Mouse (Mus musculus) liver, embryonic 12.5 days (tissue): Measurements from ENCODE around the gene P4hb. TPM values are rescaled to one million over a fixed set of nuclear protein-coding genes. Genes with fewer than 3 reads are reported as not detected.
A peak's percentile ranks its signal among the peaks of the same experiment; 100 is the strongest.

ENCODE experiments used
- ATAC-seq: fragments of 200-750 bp; cut with Nextera tagmentation; 2 replicates; pipeline ENCODE4 v1.8.0; 2017; ENCODE audit warnings: moderate number of reproducible peaks, mild to moderate bottlenecking, moderate library complexity
- H3K27ac ChIP-seq: fragments of 300-500 bp; sonication (generic); 2 replicates; pipeline ENCODE4 v1.5.1; 2016; ENCODE audit warnings: mild to moderate bottlenecking
- H3K27me3 ChIP-seq: fragments of 300-500 bp; sonication (generic); replicated peaks from 2 replicates; pipeline ENCODE4 v1.6.1; 2016; ENCODE audit warnings: mild to moderate bottlenecking, moderate library complexity
- H3K36me3 ChIP-seq: fragments of 300-500 bp; sonication (generic); 2 replicates; pipeline ENCODE4 v1.6.1; 2016; ENCODE audit warnings: mild to moderate bottlenecking, moderate library complexity
- H3K4me1 ChIP-seq: fragments of 300-500 bp; sonication (generic); 2 replicates; pipeline ENCODE4 v1.6.1; 2016
- H3K4me2 ChIP-seq: fragments of 300-500 bp; sonication (generic); 2 replicates; pipeline ENCODE4 v1.6.1; 2016; ENCODE audit warnings: mild to moderate bottlenecking, moderate library complexity
- H3K4me3 ChIP-seq: fragments of 300-500 bp; sonication (generic); 2 replicates; pipeline ENCODE4 v1.5.1; 2016; ENCODE audit warnings: mild to moderate bottlenecking, moderate library complexity
- H3K9ac ChIP-seq: fragments of 300-500 bp; sonication (generic); 2 replicates; pipeline ENCODE4 v1.6.1; 2016; ENCODE audit warnings: mild to moderate bottlenecking, moderate library complexity
- H3K9me3 ChIP-seq: fragments of 300-500 bp; sonication (generic); replicated peaks from 2 replicates; pipeline ENCODE4 v1.6.1; 2016; ENCODE audit warnings: mild to moderate bottlenecking, moderate library complexity
- WGBS: fragments of 180-500 bp; shearing (Covaris S2); methylation state at CpG from one replicate; pipeline ENCODE4 v1.1.7; 2016; ENCODE audit not compliant: insufficient replicate concordance; 5-methylcytosine and 5-hydroxymethylcytosine counted together
- polyA plus RNA-seq: library from polyadenylated mRNA; unstranded; fragments of >200 nt; fragmentation: Nextera tagmentation; extraction: Ambion mirVana; gene quantifications from 2 replicates; pipeline ENCODE4 v1.2.1, GENCODE M21; 2016

Gene P4hb
- polyA plus RNA-seq, 1 experiment from 2014 or later, result 468 TPM

- Histone ChIP-seq H3K27me3 (no peaks in the 10 kb centered on the region), H3K9me3 (no peaks in the 10 kb centered on the region), H3K27ac (peak overlapping the region; percentile 94), H3K9ac (peak overlapping the region; percentile 94), H3K4me2 (peak overlapping the region; percentile 91), H3K36me3 (peaks cover 19% of the 10 kb centered on the region), H3K4me3 (peak overlapping the region; percentile 79), H3K4me1 (peaks cover 38% of the 10 kb centered on the region)
- ATAC-seq, result no peak
- WGBS, result 69% methylated on average over 3 of the region's 3 CpGs
Measured at GRCm38 (mm10) chr11:120548214-120548613, 24.8 kb downstream of the P4hb start.

GRCm38 (mm10) chr11:120547469-120547868, 25.6 kb downstream of the P4hb start:
- ATAC-seq, result no peak
- H3K4me1 ChIP-seq, result peaks cover 38% of the 10 kb centered on the region
- H3K9me3 ChIP-seq, result no peaks in the 10 kb centered on the region
- H3K36me3 ChIP-seq, result peaks cover 26% of the 10 kb centered on the region
- no peaks in the 10 kb centered on the region for H3K27me3 ChIP-seq
- no peak overlapping the region for H3K9ac ChIP-seq
- H3K27ac ChIP-seq, result peak overlapping the region; percentile 94
- H3K4me2 ChIP-seq, result no peak overlapping the region
- H3K4me3 ChIP-seq, result no peak overlapping the region
- WGBS, result 48% methylated on average over 2 of the region's 2 CpGs

- Histone ChIP-seq H3K4me1 (peaks cover 41% of the 10 kb centered on the region), H3K27me3 (no peaks in the 10 kb centered on the region), H3K36me3 (peaks cover 29% of the 10 kb centered on the region), H3K4me2 (no peak overlapping the region), H3K27ac (no peak overlapping the region), H3K9me3 (no peaks in the 10 kb centered on the region), H3K4me3 (no peak overlapping the region), H3K9ac (no peak overlapping the region)
- no peak for ATAC-seq
- 79% methylated on average over 3 of the region's 3 CpGs for WGBS
Measured at GRCm38 (mm10) chr11:120545964-120546363, 27.1 kb downstream of the P4hb start.

- ATAC-seq, result no peak
Measured at GRCm38 (mm10) chr11:120542376-120542775, 30.7 kb downstream of the P4hb start.

GRCm38 (mm10) chr11:120541907-120542306, 31.1 kb downstream of the P4hb start:
- no peak overlapping the region for H3K4me3 ChIP-seq
- H3K27ac ChIP-seq, result no peak overlapping the region; the same call in 1 of the 2 replicates
- peaks cover 29% of the 10 kb centered on the region for H3K4me1 ChIP-seq
- no peak for ATAC-seq
- H3K9ac ChIP-seq, result no peak overlapping the region
- no peak overlapping the region for H3K4me2 ChIP-seq
- H3K36me3 ChIP-seq, result peaks cover 29% of the 10 kb centered on the region
- no peaks in the 10 kb centered on the region for H3K9me3 ChIP-seq
- H3K27me3 ChIP-seq, result peaks cover 5% of the 10 kb centered on the region
- WGBS, result 45% methylated on average over 4 of the region's 4 CpGs

More at GRCm38 (mm10) chr11:120542376-120542775, 30.7 kb downstream of the P4hb start:
- H3K27ac ChIP-seq, result no peak overlapping the region
- no peak overlapping the region for H3K9ac ChIP-seq
- H3K9me3 ChIP-seq, result no peaks in the 10 kb centered on the region
- H3K36me3 ChIP-seq, result peaks cover 29% of the 10 kb centered on the region
- H3K4me3 ChIP-seq, result no peak overlapping the region
- no peak overlapping the region for H3K4me2 ChIP-seq
- peaks cover 32% of the 10 kb centered on the region for H3K4me1 ChIP-seq
- WGBS, result 76% methylated on average over 6 of the region's 6 CpGs
- peaks cover under 1% of the 10 kb centered on the region for H3K27me3 ChIP-seq

GRCm38 (mm10) chr11:120539285-120540014, 33.6 kb downstream of the P4hb start:
- no peaks in the 10 kb centered on the region for H3K9me3 ChIP-seq
- 0 out of 2 replicates have a peak overlapping the region, but pooled peaks have one; percentile 3 for H3K9ac ChIP-seq
- peaks cover 22% of the 10 kb centered on the region for H3K36me3 ChIP-seq
- WGBS, result 45% methylated on average over 10 of the region's 10 CpGs
- H3K4me3 ChIP-seq, result no peak overlapping the region
- peaks cover 25% of the 10 kb centered on the region for H3K27me3 ChIP-seq
- H3K4me1 ChIP-seq, result peaks cover 24% of the 10 kb centered on the region
- ATAC-seq, result peak; percentile 42
- peak overlapping the region; percentile 17; the same call in 1 of the 2 replicates for H3K27ac ChIP-seq
- no peak overlapping the region for H3K4me2 ChIP-seq

GRCm38 (mm10) chr11:120538955-120539284, 34.1 kb downstream of the P4hb start:
- no peak for ATAC-seq
- Histone ChIP-seq H3K4me2 (no peak overlapping the region), H3K9ac (no peak overlapping the region), H3K4me3 (no peak overlapping the region), H3K27ac (peak overlapping the region; percentile 17; the same call in 1 of the 2 replicates), H3K4me1 (peaks cover 24% of the 10 kb centered on the region), H3K9me3 (no peaks in the 10 kb centered on the region), H3K36me3 (peaks cover 17% of the 10 kb centered on the region), H3K27me3 (peaks cover 31% of the 10 kb centered on the region)
- 34% methylated on average over 8 of the region's 8 CpGs for WGBS

- H3K4me3 ChIP-seq, result no peak overlapping the region
- peaks cover 24% of the 10 kb centered on the region for H3K4me1 ChIP-seq
- ATAC-seq, result no peak
- peaks cover 13% of the 10 kb centered on the region for H3K36me3 ChIP-seq
- peak overlapping the region; percentile 11; the same call in 1 of the 2 replicates for H3K27ac ChIP-seq
- H3K9me3 ChIP-seq, result no peaks in the 10 kb centered on the region
- WGBS, result 61% methylated on average over 3 of the region's 3 CpGs
- no peak overlapping the region for H3K4me2 ChIP-seq
- no peak overlapping the region for H3K9ac ChIP-seq
- peaks cover 35% of the 10 kb centered on the region for H3K27me3 ChIP-seq
Measured at GRCm38 (mm10) chr11:120538485-120538884, 34.6 kb downstream of the P4hb start.

GRCm38 (mm10) chr11:120535804-120536203, 37.2 kb downstream of the P4hb start:
- no peak for ATAC-seq
- H3K9me3 ChIP-seq, result no peaks in the 10 kb centered on the region
- no peak overlapping the region for H3K4me2 ChIP-seq
- H3K36me3 ChIP-seq, result no peaks in the 10 kb centered on the region
- 57% methylated on average over 3 of the region's 3 CpGs for WGBS
- H3K4me1 ChIP-seq, result peaks cover 21% of the 10 kb centered on the region
- H3K4me3 ChIP-seq, result no peak overlapping the region
- peaks cover 62% of the 10 kb centered on the region for H3K27me3 ChIP-seq
- H3K9ac ChIP-seq, result no peak overlapping the region
- H3K27ac ChIP-seq, result no peak overlapping the region

- 51% methylated on average over 3 of the region's 3 CpGs for WGBS
- Histone ChIP-seq H3K4me1 (peaks cover 25% of the 10 kb centered on the region), H3K9ac (no peak overlapping the region), H3K27me3 (peaks cover 68% of the 10 kb centered on the region), H3K4me3 (no peak overlapping the region), H3K36me3 (no peaks in the 10 kb centered on the region), H3K27ac (no peak overlapping the region), H3K9me3 (no peaks in the 10 kb centered on the region), H3K4me2 (no peak overlapping the region)
- no peak for ATAC-seq
Measured at GRCm38 (mm10) chr11:120535145-120535544, 37.9 kb downstream of the P4hb start.

- Histone ChIP-seq H3K4me1 (peaks cover 15% of the 10 kb centered on the region), H3K9ac (no peak overlapping the region), H3K27me3 (peaks cover 79% of the 10 kb centered on the region), H3K4me3 (no peak overlapping the region), H3K9me3 (no peaks in the 10 kb centered on the region), H3K4me2 (no peak overlapping the region), H3K27ac (no peak overlapping the region), H3K36me3 (no peaks in the 10 kb centered on the region)
- 75% methylated on average over 8 of the region's 8 CpGs for WGBS
- ATAC-seq, result no peak
Measured at GRCm38 (mm10) chr11:120534093-120534492, 39.0 kb downstream of the P4hb start.

- peaks cover 89% of the 10 kb centered on the region for H3K27me3 ChIP-seq
- H3K9me3 ChIP-seq, result no peaks in the 10 kb centered on the region
- WGBS, result 25% methylated on average over 9 of the region's 9 CpGs
- no peak for ATAC-seq
- H3K4me2 ChIP-seq, result peak overlapping the region; percentile 54
- H3K4me3 ChIP-seq, result peak overlapping the region; percentile 36; the same call in 1 of the 2 replicates
- H3K4me1 ChIP-seq, result peaks cover 21% of the 10 kb centered on the region
- no peaks in the 10 kb centered on the region for H3K36me3 ChIP-seq
- H3K27ac ChIP-seq, result no peak overlapping the region
- H3K9ac ChIP-seq, result no peak overlapping the region
Measured at GRCm38 (mm10) chr11:120531646-120532045, 41.4 kb downstream of the P4hb start.
